Comparison of ENCODE assay signal across 8 mouse cellular contexts in the genomic region with DNA sequence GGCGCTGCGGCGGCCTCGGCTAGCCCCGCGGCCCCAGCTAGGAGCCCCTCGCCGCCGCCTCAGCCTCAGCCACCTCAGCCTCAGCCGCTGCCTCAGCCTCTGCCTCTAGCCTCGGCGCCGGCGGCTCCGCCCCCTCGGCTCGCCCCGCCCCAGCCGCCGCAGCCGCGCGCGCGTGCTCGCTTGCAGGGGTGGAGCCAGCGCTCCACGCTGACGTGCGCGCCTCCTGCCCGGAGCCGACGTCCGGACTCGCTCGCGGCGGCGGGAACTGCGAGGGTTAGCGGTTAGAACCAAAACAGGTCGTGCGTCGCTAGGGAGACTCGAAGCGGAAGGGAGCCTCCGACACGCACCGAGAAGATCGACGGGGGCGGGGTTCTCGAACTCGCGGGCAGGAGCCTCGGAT. TPM values are rescaled to one million over a fixed set of nuclear protein-coding genes. Genes with fewer than 3 reads are reported as not detected.
DNase-seq lines count a peak whose midpoint lies in the region; ATAC-seq lines count a peak whose summit lies in the region.

A gene (minus strand): TSS at position 133 of the 400 bp plus-strand sequence.

- H3K9me3 ChIP-seq in embryonic facial prominence, embryonic 13.5 days, result no peaks in the 10 kb centered on the region
- no peaks in the 10 kb centered on the region for H3K9me3 ChIP-seq in limb, embryonic 10.5 days (replicated peaks)
- H3K9me3 ChIP-seq in midbrain, embryonic 12.5 days, result no peaks in the 10 kb centered on the region

- H3K27me3 ChIP-seq in embryonic facial prominence, embryonic 13.5 days, result peaks cover 24% of the 10 kb centered on the region
- H3K27me3 ChIP-seq in limb, embryonic 10.5 days (ENCODE audit: low read depth, poor library complexity, severe bottlenecking), result peaks cover 30% of the 10 kb centered on the region
- peaks cover 24% of the 10 kb centered on the region for H3K27me3 ChIP-seq in midbrain, embryonic 12.5 days

- no peak within 1 kb of the TSS for H3K27ac ChIP-seq in embryonic facial prominence, embryonic 13.5 days
- H3K27ac ChIP-seq in limb, embryonic 10.5 days, result peak within 1 kb of the TSS; percentile 88
- H3K27ac ChIP-seq in midbrain, embryonic 12.5 days (replicated peaks), result peak within 1 kb of the TSS; percentile 66

- peak within 1 kb of the TSS; percentile 80 for H3K9ac ChIP-seq in embryonic facial prominence, embryonic 13.5 days
- H3K9ac ChIP-seq in midbrain, embryonic 12.5 days (replicated peaks), result peak within 1 kb of the TSS; percentile 77

- H3K4me1 ChIP-seq in embryonic facial prominence, embryonic 13.5 days, result peaks cover 16% of the 10 kb centered on the region
- peaks cover 31% of the 10 kb centered on the region for H3K4me1 ChIP-seq in limb, embryonic 10.5 days
- peaks cover 22% of the 10 kb centered on the region for H3K4me1 ChIP-seq in midbrain, embryonic 12.5 days

- H3K4me2 ChIP-seq in embryonic facial prominence, embryonic 13.5 days, result peak within 1 kb of the TSS; percentile 98
- peak within 1 kb of the TSS; percentile 94 for H3K4me2 ChIP-seq in midbrain, embryonic 12.5 days (replicated peaks)

- under 1% methylated on average over 57 of the region's 57 CpGs for WGBS in embryonic facial prominence, embryonic 13.5 days
- 0% methylated on average over 57 of the region's 57 CpGs for WGBS in limb, embryonic 10.5 days
- WGBS in midbrain, embryonic 12.5 days, result under 1% methylated on average over 48 of the region's 57 CpGs

- H3K36me3 ChIP-seq in embryonic facial prominence, embryonic 13.5 days, result no peaks in the 10 kb centered on the region
- no peaks in the 10 kb centered on the region for H3K36me3 ChIP-seq in limb, embryonic 10.5 days
- no peaks in the 10 kb centered on the region for H3K36me3 ChIP-seq in midbrain, embryonic 12.5 days

- peak within 1 kb of the TSS; percentile 78 for H3K4me3 ChIP-seq in embryonic facial prominence, embryonic 13.5 days
- peak within 1 kb of the TSS; percentile 78 for H3K4me3 ChIP-seq in limb, embryonic 10.5 days
- H3K4me3 ChIP-seq in midbrain, embryonic 12.5 days, result peak within 1 kb of the TSS; percentile 78

- DNase-seq in 3134 (ENCODE audit: extremely low read depth, insufficient read length, low spot score), result peak; percentile 91
- peak; percentile 77 to 81 for DNase-seq in adrenal gland, postnatal 4 days (ENCODE audit: low spot score in 2 of 2)
- DNase-seq in heart, adult 18-20 months, result peak; percentile 91 to 95
- peak; percentile 95 for DNase-seq in kidney, adult 18-20 months
- peak; percentile 97 for DNase-seq in limb, embryonic 10.5 days (ENCODE audit: low spot score)
- peak; percentile 80 for DNase-seq in skeletal muscle tissue, adult 2 months (ENCODE audit: low read depth, low spot score)

- peak; percentile 82 for ATAC-seq in embryonic facial prominence, embryonic 13.5 days (ENCODE audit: insufficient number of reproducible peaks, insufficient read depth, low FRiP score, low TSS enrichment, low read depth)
- peak; percentile 95 for ATAC-seq in midbrain, embryonic 12.5 days (ENCODE audit: low FRiP score, low read depth)

RNA-seq across cellular contexts. Expression of the gene that starts here (rescaled TPM):
- total RNA-seq in adrenal gland, postnatal 4 days (2021), result 10 to 100 TPM; 16.0 to 16.2 TPM
- 4.4 and 6.4 TPM in 2 replicates for polyA plus RNA-seq in embryonic facial prominence, embryonic 13.5 days (2015; fragmentation: Nextera tagmentation; extraction: Ambion mirVana)
- 10 to 100 TPM; 12.2 to 12.7 TPM for total RNA-seq in heart, adult 18-20 months (2021)
- 4.9 and 5.0 TPM in 2 replicates for polyA plus RNA-seq in limb, embryonic 10.5 days (2016; fragmentation: Nextera tagmentation; extraction: Ambion mirVana)
- 9.3 and 10.6 TPM in 2 replicates for polyA plus RNA-seq in midbrain, embryonic 12.5 days (2016; fragmentation: Nextera tagmentation; extraction: Ambion mirVana)
